Mouse (Mus musculus) liver, embryonic 13.5 days (tissue): ENCODE data around the gene Limd2. TPM values are rescaled to one million over a fixed set of nuclear protein-coding genes. Genes with fewer than 3 reads are reported as not detected.
A peak's percentile ranks its signal among the peaks of the same experiment; 100 is the strongest.
"Not testable (repeated sequence)": the region's sequence is repeated elsewhere in the genome, so short reads cannot be mapped to it uniquely, and the experiment has no call there.

Experiments used
- ATAC-seq: fragments of 200-750 bp; cut with Nextera tagmentation; 2 replicates; pipeline ENCODE4 v1.8.0; 2017; ENCODE audit warnings: low read depth, mild to moderate bottlenecking, moderate number of reproducible peaks, moderate library complexity
- DNase-seq: peaks from one replicate; pipeline ENCODE4 v3.0.0; 2022
- H3K27ac ChIP-seq: fragments of 300-500 bp; sonication (generic); 2 replicates; pipeline ENCODE4 v1.5.1; 2015; ENCODE audit warnings: moderate library complexity, mild to moderate bottlenecking, inconsistent platforms
- H3K27me3 ChIP-seq: fragments of 300-500 bp; sonication (generic); 2 replicates; pipeline ENCODE4 v1.6.1; 2015; ENCODE audit warnings: mild to moderate bottlenecking, inconsistent platforms
- H3K36me3 ChIP-seq: fragments of 300-500 bp; sonication (generic); 2 replicates; pipeline ENCODE4 v1.6.1; 2015; ENCODE audit warnings: mild to moderate bottlenecking, inconsistent platforms
- H3K4me1 ChIP-seq: fragments of 300-500 bp; sonication (generic); replicated peaks from 2 replicates; pipeline ENCODE4 v1.6.1; 2015; ENCODE audit warnings: inconsistent platforms
- H3K4me2 ChIP-seq: fragments of 300-500 bp; sonication (generic); 2 replicates; pipeline ENCODE4 v1.6.1; 2015; ENCODE audit warnings: inconsistent platforms, mild to moderate bottlenecking, moderate library complexity
- H3K4me3 ChIP-seq: fragments of 300-500 bp; sonication (generic); replicated peaks from 2 replicates; pipeline ENCODE4 v1.5.1; 2015; ENCODE audit warnings: mild to moderate bottlenecking, inconsistent platforms
- H3K9ac ChIP-seq: fragments of 300-500 bp; sonication (generic); 2 replicates; pipeline ENCODE4 v1.6.1; 2015; ENCODE audit warnings: mild to moderate bottlenecking, inconsistent platforms
- H3K9me3 ChIP-seq: fragments of 300-500 bp; sonication (generic); replicated peaks from 2 replicates; pipeline ENCODE4 v1.6.1; 2016; ENCODE audit warnings: inconsistent platforms
- WGBS: fragments of 180-500 bp; shearing (Covaris S2); methylation state at CpG from one replicate; pipeline ENCODE4 v1.1.7; 2015; ENCODE audit not compliant: insufficient replicate concordance; 5-methylcytosine and 5-hydroxymethylcytosine counted together
- polyA plus RNA-seq: library from polyadenylated mRNA; unstranded; fragments of >200 nt; fragmentation: Nextera tagmentation; extraction: Ambion mirVana; gene quantifications from 2 replicates; pipeline ENCODE4 v1.2.1, GENCODE M21; 2015

The Limd2 gene
- 82.2 and 87.8 TPM in 2 replicates for polyA plus RNA-seq

GRCm38 (mm10) chr11:106160841-106161721 lies at the start of gene Limd2, which contains the start of gene Gm10840:
Gene Limd2, minus strand, starts transcription at chr11:106160860.
Gene Gm10840, plus strand, starts transcription at chr11:106160850.
- 33% methylated on average over 22 of the region's 22 CpGs for WGBS
- H3K9ac ChIP-seq, result peak within 1 kb of the TSS; percentile 79
- no peaks in the 10 kb centered on the region for H3K9me3 ChIP-seq
- H3K36me3 ChIP-seq, result peaks cover 32% of the 10 kb centered on the region
- peaks cover 32% of the 10 kb centered on the region for H3K27me3 ChIP-seq
- peak within 1 kb of the TSS; percentile 74 for H3K4me3 ChIP-seq
- H3K4me1 ChIP-seq, result peaks cover 44% of the 10 kb centered on the region
- ATAC-seq (0 out of 2 replicates have a peak, but pooled peaks have one; percentile 22), DNase-seq (no peak)
- peak within 1 kb of the TSS; percentile 80 for H3K27ac ChIP-seq
- peak within 1 kb of the TSS; percentile 96 for H3K4me2 ChIP-seq

GRCm38 (mm10) chr11:106202123-106202465 lies 41.4 kb upstream of the Limd2 start, which contains the start of gene Strada:
Gene Strada, minus strand, starts transcription at chr11:106202168.
- Histone ChIP-seq H3K9ac (0 out of 2 replicates have a peak within 1 kb of the TSS, but pooled peaks have one; percentile 10), H3K27me3 (no peaks in the 10 kb centered on the region), H3K4me2 (0 out of 2 replicates have a peak within 1 kb of the TSS, but pooled peaks have one; percentile 15), H3K4me3 (no peak within 1 kb of the TSS), H3K27ac (peak within 1 kb of the TSS; percentile 47), H3K9me3 (no peaks in the 10 kb centered on the region), H3K4me1 (peaks cover 37% of the 10 kb centered on the region), H3K36me3 (peaks cover 85% of the 10 kb centered on the region)
- ATAC-seq (no peak), DNase-seq (no peak)
- WGBS, result 43% methylated on average over 5 of the region's 5 CpGs

GRCm38 (mm10) chr11:106201337-106202122 lies 40.9 kb upstream of the Limd2 start:
- 63% methylated on average over 19 of the region's 19 CpGs for whole genome bisulfite sequencing
- 0 out of 2 replicates have a peak overlapping the region, but pooled peaks have one; percentile 15 for H3K4me2 ChIP-seq
- peaks cover 83% of the 10 kb centered on the region for H3K36me3 ChIP-seq
- peak; percentile 73 for ATAC-seq
- peak; percentile 31 for DNase-seq
- no peak overlapping the region for H3K4me3 ChIP-seq
- H3K27me3 ChIP-seq, result no peaks in the 10 kb centered on the region
- H3K4me1 ChIP-seq, result peaks cover 37% of the 10 kb centered on the region
- no peaks in the 10 kb centered on the region for H3K9me3 ChIP-seq
- H3K9ac ChIP-seq, result 0 out of 2 replicates have a peak overlapping the region, but pooled peaks have one; percentile 10
- H3K27ac ChIP-seq, result peak overlapping the region; percentile 6; the same call in 1 of the 2 replicates

- DNase-seq, result no peak
- WGBS, result 48% methylated on average over 6 of the region's 6 CpGs
- peaks cover 80% of the 10 kb centered on the region for H3K36me3 ChIP-seq
Observed at GRCm38 (mm10) chr11:106200756-106201155, 40.1 kb upstream of the Limd2 start.

GRCm38 (mm10) chr11:106199997-106200396 lies 39.3 kb upstream of the Limd2 start:
- 91% methylated on average over 7 of the region's 7 CpGs for WGBS
- Histone ChIP-seq H3K4me1 (peaks cover 38% of the 10 kb centered on the region), H3K36me3 (peaks cover 72% of the 10 kb centered on the region)
- not testable (repeated sequence) for DNase-seq, H3K9ac ChIP-seq, H3K27me3 ChIP-seq, H3K9me3 ChIP-seq, ATAC-seq, H3K4me2 ChIP-seq, H3K4me3 ChIP-seq, H3K27ac ChIP-seq

More at GRCm38 (mm10) chr11:106200756-106201155, 40.1 kb upstream of the Limd2 start:
- Histone ChIP-seq H3K27me3 (no peaks in the 10 kb centered on the region), H3K9ac (no peak overlapping the region), H3K9me3 (no peaks in the 10 kb centered on the region), H3K4me2 (0 out of 2 replicates have a peak overlapping the region, but pooled peaks have one; percentile 4), H3K4me3 (no peak overlapping the region), H3K27ac (peak overlapping the region; percentile 6; the same call in 1 of the 2 replicates), H3K4me1 (peaks cover 37% of the 10 kb centered on the region)
- no peak for ATAC-seq

GRCm38 (mm10) chr11:106198277-106198676 lies 37.6 kb upstream of the Limd2 start:
- no peak overlapping the region for H3K4me3 ChIP-seq
- no peaks in the 10 kb centered on the region for H3K9me3 ChIP-seq
- DNase-seq, result no peak
- 36% methylated on average over 4 of the region's 4 CpGs for WGBS
- no peak for ATAC-seq
- no peaks in the 10 kb centered on the region for H3K27me3 ChIP-seq
- H3K4me1 ChIP-seq, result peaks cover 46% of the 10 kb centered on the region
- no peak overlapping the region for H3K4me2 ChIP-seq
- H3K27ac ChIP-seq, result peak overlapping the region; percentile 41; the same call in 1 of the 2 replicates
- peaks cover 57% of the 10 kb centered on the region for H3K36me3 ChIP-seq
- no peak overlapping the region for H3K9ac ChIP-seq

GRCm38 (mm10) chr11:106195341-106195740 lies 34.7 kb upstream of the Limd2 start:
- 0 out of 2 replicates have a peak overlapping the region, but pooled peaks have one; percentile 9 for H3K9ac ChIP-seq
- ATAC-seq, result no peak
- peaks cover 42% of the 10 kb centered on the region for H3K4me1 ChIP-seq
- H3K9me3 ChIP-seq, result no peaks in the 10 kb centered on the region
- no peak overlapping the region for H3K4me3 ChIP-seq
- DNase-seq, result no peak
- no peaks in the 10 kb centered on the region for H3K27me3 ChIP-seq
- H3K36me3 ChIP-seq, result peaks cover 30% of the 10 kb centered on the region
- H3K4me2 ChIP-seq, result no peak overlapping the region
- 0 out of 2 replicates have a peak overlapping the region, but pooled peaks have one; percentile 29 for H3K27ac ChIP-seq

GRCm38 (mm10) chr11:106194891-106195290 lies 34.2 kb upstream of the Limd2 start:
- Histone ChIP-seq H3K27me3 (no peaks in the 10 kb centered on the region), H3K27ac (no peak overlapping the region), H3K4me2 (no peak overlapping the region), H3K9ac (0 out of 2 replicates have a peak overlapping the region, but pooled peaks have one; percentile 9), H3K9me3 (no peaks in the 10 kb centered on the region), H3K4me3 (no peak overlapping the region), H3K4me1 (peaks cover 42% of the 10 kb centered on the region), H3K36me3 (peaks cover 30% of the 10 kb centered on the region)
- no peak for ATAC-seq
- no peak for DNase-seq
- 90% methylated on average over 7 of the region's 7 CpGs for WGBS

GRCm38 (mm10) chr11:106194155-106194541 lies 33.5 kb upstream of the Limd2 start:
- WGBS, result 33% methylated on average over 3 of the region's 3 CpGs
- Histone ChIP-seq H3K27ac (peak overlapping the region; percentile 80), H3K27me3 (no peaks in the 10 kb centered on the region)

GRCm38 (mm10) chr11:106193371-106194154 lies 32.9 kb upstream of the Limd2 start:
- Histone ChIP-seq H3K27ac (peak overlapping the region; percentile 95), H3K4me2 (peak overlapping the region; percentile 92), H3K4me1 (peaks cover 37% of the 10 kb centered on the region), H3K9ac (peak overlapping the region; percentile 87), H3K36me3 (peaks cover 22% of the 10 kb centered on the region), H3K9me3 (no peaks in the 10 kb centered on the region), H3K27me3 (no peaks in the 10 kb centered on the region), H3K4me3 (peak overlapping the region; percentile 78)
- DNase-seq, result peak; percentile 97
- peak; percentile 97 for ATAC-seq
- under 1% methylated on average over 44 of the region's 44 CpGs for WGBS

More at GRCm38 (mm10) chr11:106194155-106194541, 33.5 kb upstream of the Limd2 start:
- DNase-seq, result no peak
- peaks cover 27% of the 10 kb centered on the region for H3K36me3 ChIP-seq
- H3K9ac ChIP-seq, result peak overlapping the region; percentile 76
- peak overlapping the region; percentile 77 for H3K4me2 ChIP-seq
- ATAC-seq, result no peak
- peak overlapping the region; percentile 78 for H3K4me3 ChIP-seq
- H3K9me3 ChIP-seq, result no peaks in the 10 kb centered on the region
- peaks cover 42% of the 10 kb centered on the region for H3K4me1 ChIP-seq
